Mouse (Mus musculus) brown adipose tissue, adult 24 weeks (tissue): ENCODE results near the gene Wfdc8. TPM values are rescaled to one million over a fixed set of nuclear protein-coding genes. Genes with fewer than 3 reads are reported as not detected.
"Not testable (repeated sequence)": the region's sequence is repeated elsewhere in the genome, so short reads cannot be mapped to it uniquely, and the experiment has no call there.

Experiments
- H3K27ac ChIP-seq: fragments of 200-500 bp; replicated peaks from 2 replicates; pipeline ENCODE4 v1.5.1; 2012; ENCODE audit warnings: low read depth, mild to moderate bottlenecking, low read length
- H3K4me1 ChIP-seq: fragments of 200-500 bp; 2 replicates; pipeline ENCODE4 v1.6.1; 2012; ENCODE audit warnings: low read length, mixed read lengths; ENCODE audit not compliant: control insufficient read depth, insufficient read depth, insufficient read length
- H3K4me3 ChIP-seq: fragments of 200-500 bp; 2 replicates; pipeline ENCODE4 v1.5.1; 2012; ENCODE audit warnings: low read depth, mild to moderate bottlenecking, low read length, moderate library complexity; ENCODE audit not compliant: insufficient read depth
- polyA plus RNA-seq: library from polyadenylated mRNA; stranded (reverse); fragments of >200 nt; gene quantifications from 2 replicates; pipeline ENCODE4 v1.2.4, GENCODE M21; 2012; ENCODE audit not compliant: missing spikeins, insufficient read depth, insufficient read length

Gene Wfdc8
- polyA plus RNA-seq = not detected in 2 replicates

DNA sequence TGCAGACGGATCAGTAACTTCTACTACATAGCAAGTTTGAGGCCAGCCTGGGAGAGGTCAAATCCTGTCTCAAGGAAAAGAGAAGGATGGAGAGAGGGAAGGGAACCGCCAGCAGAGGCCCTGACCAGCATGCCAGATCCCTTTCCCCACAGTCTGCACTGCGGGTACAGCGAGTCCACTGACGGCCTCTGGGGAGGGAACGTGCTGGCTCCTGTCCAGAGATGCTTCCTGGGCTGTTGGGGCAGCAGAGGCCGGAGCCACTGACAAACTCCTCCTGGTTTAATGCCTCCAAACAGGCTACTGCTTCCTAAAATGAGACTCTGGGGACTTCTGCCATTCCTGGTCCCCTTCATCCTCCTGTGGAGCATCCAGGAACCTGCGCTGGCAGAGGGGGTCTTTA lies at the start of gene Wfdc8, which contains the start of gene Wfdc6b:
Wfdc8 (minus strand) TSS at position 156 of the 400 bp plus-strand sequence.
Wfdc6b (plus strand) TSS at position 52 of the 400 bp plus-strand sequence.
- not testable (repeated sequence) for H3K4me1 ChIP-seq, H3K4me3 ChIP-seq, H3K27ac ChIP-seq

DNA sequence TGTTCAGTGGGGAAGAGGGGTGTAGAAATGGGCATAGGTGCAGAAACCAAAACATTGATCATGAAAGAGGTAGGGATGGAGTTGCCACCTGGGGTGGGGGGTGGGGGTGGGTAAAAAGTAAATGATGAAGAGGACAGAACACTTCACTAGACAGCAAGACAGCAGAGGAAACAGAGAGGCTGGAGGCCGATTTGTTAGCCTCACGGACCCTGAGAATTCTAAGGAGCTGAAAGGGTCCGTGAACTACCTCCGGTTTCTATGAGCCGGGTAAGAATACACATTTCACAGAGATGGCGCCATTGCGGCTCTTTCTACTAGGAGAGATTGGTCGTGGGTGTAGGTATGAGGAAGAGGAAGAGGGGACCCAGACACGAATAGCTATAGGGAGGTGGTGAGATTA lies 43.1 kb upstream of the Wfdc8 start, which contains the start of gene Wfdc9:
Wfdc9 (minus strand) TSS at position 101 of the 400 bp plus-strand sequence.
- no peak within 1 kb of the TSS for H3K27ac ChIP-seq
- H3K4me3 ChIP-seq = no peak within 1 kb of the TSS

GRCm38 (mm10) chr2:164655858-164656257 lies 42.4 kb upstream of the Wfdc8 start, which contains the start of gene Wfdc10:
TSS of gene Wfdc10 (plus strand) at chr2:164656046.
- Histone ChIP-seq H3K4me1 (no peaks in the 10 kb centered on the region), H3K4me3 (no peak within 1 kb of the TSS), H3K27ac (no peak within 1 kb of the TSS)

More for the DNA sequence above, 43.1 kb upstream of the Wfdc8 start, which contains the start of gene Wfdc9:
- no peaks in the 10 kb centered on the region for H3K4me1 ChIP-seq

DNA sequence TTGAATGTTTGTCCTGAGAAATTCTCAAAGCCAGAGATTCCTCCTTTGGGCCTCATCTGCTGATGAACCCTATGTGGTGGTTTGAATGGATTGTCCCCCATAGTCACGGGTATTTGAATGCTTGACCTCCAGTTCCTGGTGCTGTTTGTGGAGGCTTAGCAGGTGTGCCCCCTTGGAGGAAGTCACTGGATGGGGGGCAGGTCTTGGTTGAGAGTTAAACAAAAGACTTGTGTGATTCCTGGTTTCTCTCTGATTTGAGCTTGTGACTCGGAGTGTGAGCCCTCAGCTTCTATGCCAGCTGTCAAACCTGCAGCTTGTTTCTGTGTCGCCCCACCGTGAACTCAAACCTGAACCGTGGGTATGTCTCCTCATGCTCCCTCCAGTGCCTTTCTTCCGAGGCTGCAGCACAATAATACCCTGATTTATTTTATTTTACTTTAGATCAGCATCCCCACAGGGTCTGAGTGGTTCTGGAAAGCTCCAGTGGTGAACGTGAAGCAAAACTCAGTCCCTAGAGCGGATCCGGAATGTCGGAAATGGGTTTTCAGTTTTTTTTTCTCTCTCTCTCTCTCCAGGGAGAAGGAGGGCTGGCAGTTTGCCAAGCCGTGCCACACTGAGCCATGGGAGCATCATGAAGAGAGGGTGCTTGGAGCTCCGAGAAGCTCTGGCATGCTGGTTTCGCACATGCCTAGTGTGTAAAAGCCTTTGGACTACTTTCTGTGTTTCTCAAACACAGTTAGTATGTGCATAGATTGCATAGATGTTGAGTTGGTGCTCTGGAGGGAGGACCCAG lies 28.7 kb upstream of the Wfdc8 start:
- H3K27ac ChIP-seq = no peak overlapping the region
- no peak overlapping the region for H3K4me3 ChIP-seq
- H3K4me1 ChIP-seq = no peaks in the 10 kb centered on the region

- H3K4me1 ChIP-seq = no peaks in the 10 kb centered on the region
- no peak overlapping the region for H3K27ac ChIP-seq
- H3K4me3 ChIP-seq = no peak overlapping the region
Measured at GRCm38 (mm10) chr2:164641129-164641528, 27.7 kb upstream of the Wfdc8 start.

DNA sequence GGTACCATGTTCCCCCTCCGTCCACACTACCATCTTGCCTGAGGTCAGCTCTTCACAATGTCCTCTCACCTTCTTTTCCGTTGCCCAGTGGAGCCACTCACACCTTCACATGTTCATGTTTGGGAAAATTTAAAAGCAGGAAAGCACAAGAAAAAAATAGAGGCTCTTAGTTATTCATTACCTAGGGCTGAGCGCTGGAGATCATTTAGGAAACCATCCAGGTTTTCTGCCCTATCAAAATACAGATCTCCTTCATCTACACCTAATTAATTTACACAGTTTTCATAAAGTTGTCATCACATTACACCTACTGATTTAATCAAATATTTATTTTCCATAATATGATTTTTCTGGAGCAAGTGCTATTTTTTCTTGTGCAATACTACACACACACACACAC lies 25.3 kb upstream of the Wfdc8 start, which contains the start of gene Wfdc16:
Wfdc16 (minus strand) TSS at position 101 of the 400 bp plus-strand sequence.
- H3K4me3 ChIP-seq = no peak within 1 kb of the TSS
- no peaks in the 10 kb centered on the region for H3K4me1 ChIP-seq
- no peak within 1 kb of the TSS for H3K27ac ChIP-seq

DNA sequence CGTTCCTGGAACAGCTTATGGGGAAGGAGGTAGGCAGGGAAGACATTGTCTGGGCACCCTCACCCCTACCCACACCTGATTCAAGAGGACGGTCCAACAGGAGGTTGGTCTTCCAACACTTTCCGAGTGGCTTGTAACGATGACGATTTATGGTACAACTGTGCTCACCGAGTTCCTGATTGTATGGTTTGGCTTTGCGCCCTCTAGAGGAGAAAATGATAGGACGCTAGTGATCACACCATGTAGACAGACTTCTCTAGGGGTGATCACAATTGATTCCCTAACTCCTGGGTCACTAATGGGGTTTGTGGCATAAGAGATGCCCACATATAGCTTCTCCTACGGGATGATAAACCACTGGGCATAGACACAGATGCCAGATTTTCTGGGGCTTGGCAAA lies 21.8 kb upstream of the Wfdc8 start:
- Histone ChIP-seq H3K4me1 (no peaks in the 10 kb centered on the region), H3K4me3 (no peak overlapping the region), H3K27ac (no peak overlapping the region)

- Histone ChIP-seq H3K4me1 (no peaks in the 10 kb centered on the region), H3K27ac (no peak overlapping the region)
Measured at GRCm38 (mm10) chr2:164621775-164622174, 8.3 kb upstream of the Wfdc8 start.

GRCm38 (mm10) chr2:164619050-164619449 lies 5.6 kb upstream of the Wfdc8 start:
- Histone ChIP-seq H3K4me3 (no peak overlapping the region), H3K27ac (no peak overlapping the region), H3K4me1 (no peaks in the 10 kb centered on the region)

More at GRCm38 (mm10) chr2:164621775-164622174, 8.3 kb upstream of the Wfdc8 start:
- H3K4me3 ChIP-seq = no peak overlapping the region

- Histone ChIP-seq H3K4me3 (no peak overlapping the region), H3K27ac (no peak overlapping the region), H3K4me1 (no peaks in the 10 kb centered on the region)
Measured at GRCm38 (mm10) chr2:164615386-164615785, 2.0 kb upstream of the Wfdc8 start.

- Histone ChIP-seq H3K4me3 (no peak overlapping the region), H3K4me1 (no peaks in the 10 kb centered on the region), H3K27ac (no peak overlapping the region)
Measured at GRCm38 (mm10) chr2:164608781-164609180, 4.6 kb downstream of the Wfdc8 start.

GRCm38 (mm10) chr2:164604411-164604810 lies 9.0 kb downstream of the Wfdc8 start:
- Histone ChIP-seq H3K4me3 (no peak overlapping the region), H3K27ac (no peak overlapping the region), H3K4me1 (no peaks in the 10 kb centered on the region)

DNA sequence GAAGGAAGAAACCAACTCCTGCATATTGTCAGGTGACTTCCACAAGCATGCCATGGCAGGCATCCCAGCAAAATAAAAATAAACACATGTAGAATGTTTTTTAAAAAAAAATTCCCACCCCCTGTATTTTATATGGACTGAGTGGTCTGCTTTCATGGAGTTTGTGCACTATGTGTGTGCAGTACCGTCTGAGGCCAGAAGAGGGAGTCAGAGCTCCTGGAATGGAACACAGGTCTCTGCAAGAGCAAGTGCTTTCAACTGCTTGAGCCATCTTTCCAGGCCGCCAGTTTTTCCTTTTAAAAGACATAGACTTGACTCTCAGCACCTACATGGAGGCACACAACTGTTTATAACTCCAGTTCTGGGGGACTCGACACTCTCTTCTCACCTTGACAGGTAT lies 9.9 kb downstream of the Wfdc8 start:
- Histone ChIP-seq H3K4me3 (no peak overlapping the region), H3K27ac (no peak overlapping the region)

GRCm38 (mm10) chr2:164600179-164600578 lies 13.2 kb downstream of the Wfdc8 start:
- no peak overlapping the region for H3K27ac ChIP-seq

More for the DNA sequence above, 9.9 kb downstream of the Wfdc8 start:
- no peaks in the 10 kb centered on the region for H3K4me1 ChIP-seq

GRCm38 (mm10) chr2:164593494-164593893 lies 19.9 kb downstream of the Wfdc8 start, which contains the start of gene Eppin:
TSS of gene Eppin (minus strand) at chr2:164593594.
- Histone ChIP-seq H3K4me1 (no peaks in the 10 kb centered on the region), H3K4me3 (no peak within 1 kb of the TSS), H3K27ac (no peak within 1 kb of the TSS)

More at GRCm38 (mm10) chr2:164600179-164600578, 13.2 kb downstream of the Wfdc8 start:
- no peak overlapping the region for H3K4me3 ChIP-seq
- H3K4me1 ChIP-seq = no peaks in the 10 kb centered on the region
